Mouse (Mus musculus) intestine, embryonic 16.5 days (tissue): Measurements from ENCODE around the gene Cpxm2. TPM values are rescaled to one million over a fixed set of nuclear protein-coding genes. Genes with fewer than 3 reads are reported as not detected.

ENCODE experiments used
- ATAC-seq: fragments of 200-750 bp; cut with Nextera tagmentation; 2 replicates; pipeline ENCODE4 v1.8.0; 2017; ENCODE audit warnings: moderate TSS enrichment, moderate library complexity
- H3K27ac ChIP-seq: fragments of 300-500 bp; sonication (generic); 2 replicates; pipeline ENCODE4 v1.5.1; 2014; ENCODE audit warnings: mild to moderate bottlenecking, low read length
- H3K27me3 ChIP-seq: fragments of 300-500 bp; sonication (generic); replicated peaks from 2 replicates; pipeline ENCODE4 v1.6.1; 2014; ENCODE audit warnings: low read length, control low read depth, mixed read lengths; ENCODE audit not compliant: control insufficient read depth, insufficient read depth
- H3K36me3 ChIP-seq: fragments of 300-500 bp; sonication (generic); 2 replicates; pipeline ENCODE4 v1.6.1; 2014; ENCODE audit warnings: low read length, control low read depth; ENCODE audit not compliant: control insufficient read depth, insufficient read depth
- H3K4me1 ChIP-seq: fragments of 300-500 bp; sonication (generic); 2 replicates; pipeline ENCODE4 v1.6.1; 2014; ENCODE audit warnings: low read length, control low read depth, mixed read lengths; ENCODE audit not compliant: control insufficient read depth, insufficient read depth
- H3K4me2 ChIP-seq: fragments of 300-500 bp; sonication (generic); 2 replicates; pipeline ENCODE4 v1.6.1; 2014; ENCODE audit warnings: low read depth, low read length, control low read depth
- H3K4me3 ChIP-seq: fragments of 300-500 bp; sonication (generic); 2 replicates; pipeline ENCODE4 v1.5.1; 2014; ENCODE audit warnings: mild to moderate bottlenecking, low read length
- H3K9ac ChIP-seq: fragments of 300-500 bp; sonication (generic); 2 replicates; pipeline ENCODE4 v1.6.1; 2014; ENCODE audit warnings: low read depth, low read length
- H3K9me3 ChIP-seq: fragments of 300-500 bp; sonication (generic); 2 replicates; pipeline ENCODE4 v1.6.1; 2016; ENCODE audit warnings: low read length, control low read depth; ENCODE audit not compliant: control insufficient read depth
- WGBS: fragments of 180-500 bp; shearing (Covaris S2); extraction: QIAGEN DNeasy Blood & Tissue Kit; methylation state at CpG from one replicate; pipeline ENCODE4 v1.1.7; 2014; 5-methylcytosine and 5-hydroxymethylcytosine counted together
- polyA plus RNA-seq: library from polyadenylated mRNA; unstranded; fragments of >200 nt; fragmentation: Nextera tagmentation; extraction: Ambion mirVana; gene quantifications from 2 replicates; pipeline ENCODE4 v1.2.1, GENCODE M21; 2015

Cpxm2 gene
- polyA plus RNA-seq, 1 experiment from 2014 or later: 1.3 TPM

- 83% methylated on average over 5 of the region's 5 CpGs for WGBS
- H3K27me3 ChIP-seq: no peaks in the 10 kb centered on the region
- no peak overlapping the region for H3K27ac ChIP-seq
- H3K36me3 ChIP-seq: no peaks in the 10 kb centered on the region
- H3K9me3 ChIP-seq: no peaks in the 10 kb centered on the region
- no peak overlapping the region for H3K4me3 ChIP-seq
- no peak overlapping the region for H3K4me2 ChIP-seq
- no peaks in the 10 kb centered on the region for H3K4me1 ChIP-seq
- H3K9ac ChIP-seq: no peak overlapping the region
- ATAC-seq: no peak
These were observed 140.6 kb downstream of the Cpxm2 start for GRCm38 (mm10) chr7:132013970-132014369.

DNA sequence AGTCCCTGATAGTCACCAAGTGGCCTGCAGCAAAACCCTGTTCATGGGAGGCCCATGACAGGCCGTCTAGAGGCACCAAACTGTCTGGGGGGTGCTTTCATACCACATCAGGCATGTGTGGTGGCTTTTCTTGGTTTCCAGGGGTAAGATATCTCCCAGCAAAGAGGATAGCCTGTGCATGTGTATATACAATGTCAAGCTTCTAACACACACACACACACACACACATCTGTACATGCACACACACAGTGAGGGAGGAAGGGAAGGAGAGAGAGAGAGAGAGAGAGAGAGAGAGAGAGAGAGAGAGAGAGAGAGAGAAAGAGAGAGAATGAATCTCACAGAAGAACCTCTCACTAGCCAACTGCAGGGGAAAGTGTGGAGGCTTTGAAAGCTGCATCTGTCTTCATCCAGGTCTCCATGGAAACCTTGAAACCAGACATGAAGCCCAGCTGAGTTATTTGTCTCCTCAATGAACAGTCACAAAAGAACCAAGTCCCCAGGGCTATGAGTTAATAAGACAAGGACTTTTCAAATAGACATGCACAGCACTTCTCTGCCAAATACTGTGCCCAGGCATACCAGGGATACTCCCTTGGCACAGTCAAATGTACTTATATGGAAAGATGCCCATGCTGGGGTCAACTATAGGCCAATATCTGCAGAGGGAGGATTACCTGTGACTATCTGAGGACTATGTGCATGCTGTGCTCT lies 141.4 kb downstream of the Cpxm2 start:
- H3K9me3 ChIP-seq: no peaks in the 10 kb centered on the region
- no peak overlapping the region for H3K9ac ChIP-seq
- no peak overlapping the region for H3K4me2 ChIP-seq
- no peak for ATAC-seq
- no peak overlapping the region for H3K4me3 ChIP-seq
- no peak overlapping the region for H3K27ac ChIP-seq
- 36% methylated on average over 1 of the region's 1 CpGs for WGBS
- no peaks in the 10 kb centered on the region for H3K27me3 ChIP-seq
- no peaks in the 10 kb centered on the region for H3K36me3 ChIP-seq
- no peaks in the 10 kb centered on the region for H3K4me1 ChIP-seq

- no peaks in the 10 kb centered on the region for H3K27me3 ChIP-seq
- ATAC-seq: no peak
- WGBS: 74% methylated on average over 7 of the region's 7 CpGs
- no peaks in the 10 kb centered on the region for H3K9me3 ChIP-seq
- no peak overlapping the region for H3K9ac ChIP-seq
- no peak overlapping the region for H3K4me3 ChIP-seq
- H3K4me2 ChIP-seq: no peak overlapping the region
- no peak overlapping the region for H3K27ac ChIP-seq
- H3K4me1 ChIP-seq: no peaks in the 10 kb centered on the region
- H3K36me3 ChIP-seq: no peaks in the 10 kb centered on the region
These were observed 145.5 kb downstream of the Cpxm2 start for GRCm38 (mm10) chr7:132009002-132009401.

GRCm38 (mm10) chr7:132005996-132006696 lies 148.4 kb downstream of the Cpxm2 start:
- Histone ChIP-seq H3K9ac (no peak overlapping the region), H3K9me3 (no peaks in the 10 kb centered on the region), H3K27ac (no peak overlapping the region), H3K27me3 (no peaks in the 10 kb centered on the region), H3K4me3 (no peak overlapping the region), H3K4me2 (no peak overlapping the region), H3K36me3 (no peaks in the 10 kb centered on the region), H3K4me1 (no peaks in the 10 kb centered on the region)
- WGBS: 73% methylated on average over 14 of the region's 14 CpGs
- no peak for ATAC-seq

GRCm38 (mm10) chr7:131992873-131993272 lies 161.7 kb downstream of the Cpxm2 start:
- no peak overlapping the region for H3K4me3 ChIP-seq
- ATAC-seq: no peak
- 68% methylated on average over 3 of the region's 3 CpGs for WGBS

GRCm38 (mm10) chr7:131992226-131992625 lies 162.3 kb downstream of the Cpxm2 start:
- Histone ChIP-seq H3K9ac (no peak overlapping the region), H3K36me3 (no peaks in the 10 kb centered on the region), H3K9me3 (no peaks in the 10 kb centered on the region), H3K27ac (no peak overlapping the region), H3K4me3 (no peak overlapping the region), H3K27me3 (no peaks in the 10 kb centered on the region), H3K4me2 (no peak overlapping the region), H3K4me1 (no peaks in the 10 kb centered on the region)
- no peak for ATAC-seq
- 61% methylated on average over 1 of the region's 1 CpGs for WGBS

More at GRCm38 (mm10) chr7:131992873-131993272, 161.7 kb downstream of the Cpxm2 start:
- Histone ChIP-seq H3K4me2 (no peak overlapping the region), H3K9me3 (no peaks in the 10 kb centered on the region), H3K27ac (no peak overlapping the region), H3K36me3 (no peaks in the 10 kb centered on the region), H3K27me3 (no peaks in the 10 kb centered on the region), H3K9ac (no peak overlapping the region), H3K4me1 (no peaks in the 10 kb centered on the region)

- Histone ChIP-seq H3K9me3 (no peaks in the 10 kb centered on the region), H3K27me3 (no peaks in the 10 kb centered on the region), H3K9ac (no peak overlapping the region), H3K36me3 (no peaks in the 10 kb centered on the region), H3K27ac (no peak overlapping the region), H3K4me3 (no peak overlapping the region), H3K4me1 (no peaks in the 10 kb centered on the region), H3K4me2 (no peak overlapping the region)
- 23% methylated on average over 6 of the region's 6 CpGs for WGBS
- ATAC-seq: no peak
These were observed 165.5 kb downstream of the Cpxm2 start for GRCm38 (mm10) chr7:131989056-131989455.

Other genes with a start within 250 kb of the Cpxm2 start
- gene Gpr26, start 188.3 kb downstream of the Cpxm2 start, polyA plus RNA-seq: not detected in 2 replicates
- 20.6 and 21.1 TPM in 2 replicates for gene Chst15, start 162.5 kb upstream of the Cpxm2 start, polyA plus RNA-seq